Mouse (Mus musculus) gastrocnemius, adult 8-10 months (tissue): Measurements from ENCODE around the gene Prkcg. TPM values are rescaled to one million over a fixed set of nuclear protein-coding genes. Genes with fewer than 3 reads are reported as not detected.
A peak's percentile ranks its signal among the peaks of the same experiment; 100 is the strongest.

Experiments used
- DNase-seq, 2 experiments: peaks; one replicate each; pipeline ENCODE4 v3.0.0; 2022; ENCODE audit warnings: low spot score in 2 of 2
- total RNA-seq, 4 experiments: library from RNA; stranded (reverse); gene quantifications; 2 replicates each; pipeline ENCODE4 v1.2.4; 2022

Gene Prkcg
- total RNA-seq, 4 experiments from 2014 or later: 0.29 to 0.94 (median 0.67) TPM

DNA sequence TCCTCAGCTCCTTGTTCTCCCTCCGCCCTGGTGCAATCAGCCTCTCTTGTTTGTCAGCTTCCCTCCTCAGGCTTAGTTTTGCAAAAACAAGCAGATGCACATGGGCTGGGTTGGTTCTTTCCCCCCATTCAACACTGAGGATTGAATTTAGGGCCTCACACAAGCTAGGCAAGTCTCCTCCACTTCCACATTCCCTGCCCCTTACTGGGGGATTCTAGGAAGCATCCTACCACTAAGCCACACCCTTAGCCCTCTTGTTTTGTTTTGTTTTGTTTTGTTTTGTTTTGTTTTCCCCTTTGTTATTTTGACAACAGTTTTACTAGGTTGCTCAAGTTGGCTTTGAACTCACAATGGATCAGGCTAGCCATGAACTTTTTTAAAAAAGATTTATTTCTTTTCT is 71.7 kb downstream of the Prkcg start:
- no peak for DNase-seq

- DNase-seq: no peak
Measured at GRCm38 (mm10) chr7:3365547-3366279, 76.7 kb downstream of the Prkcg start.

- no peak for DNase-seq
Measured at GRCm38 (mm10) chr7:3366705-3367516, 77.9 kb downstream of the Prkcg start.

DNA sequence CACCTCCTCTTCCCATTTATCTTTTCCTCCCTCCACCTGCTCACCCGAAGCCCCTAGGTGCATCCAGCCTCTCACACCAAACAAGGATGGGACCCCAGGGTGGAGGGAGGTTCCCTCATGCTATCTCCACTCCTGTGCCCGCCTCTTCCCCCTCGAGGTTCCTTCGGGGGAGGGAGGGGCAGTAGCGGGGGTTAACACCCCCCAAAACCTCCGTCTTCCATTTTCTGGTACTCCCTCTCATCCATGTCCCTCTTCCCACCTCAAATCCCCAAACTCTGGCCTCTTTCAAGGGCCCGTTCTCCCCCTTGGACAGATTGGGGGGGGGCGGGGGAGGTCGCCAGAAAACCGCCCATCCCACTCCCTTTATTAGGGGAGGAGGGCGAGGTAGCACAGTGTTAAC is 78.6 kb downstream of the Prkcg start:
- no peak for DNase-seq

DNA sequence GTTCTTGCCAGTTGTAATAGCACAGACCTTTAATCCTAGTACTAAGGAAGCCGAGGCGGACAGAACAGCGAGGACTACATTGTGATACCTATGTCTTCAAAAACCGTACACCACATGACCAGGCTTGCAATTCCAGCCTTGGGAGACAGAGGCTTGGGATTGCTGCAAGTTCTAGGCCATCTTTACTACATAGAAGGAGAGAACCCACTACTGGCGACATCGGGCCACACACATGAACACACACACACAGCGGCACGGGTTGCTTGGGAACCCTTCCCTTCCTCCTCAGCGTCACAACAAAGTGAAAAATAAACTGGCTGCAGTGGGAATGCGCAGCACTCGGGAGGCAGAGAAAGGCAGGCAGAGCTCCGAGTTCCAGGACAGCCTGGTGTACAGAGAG is 79.3 kb downstream of the Prkcg start:
- no peak for DNase-seq

DNA sequence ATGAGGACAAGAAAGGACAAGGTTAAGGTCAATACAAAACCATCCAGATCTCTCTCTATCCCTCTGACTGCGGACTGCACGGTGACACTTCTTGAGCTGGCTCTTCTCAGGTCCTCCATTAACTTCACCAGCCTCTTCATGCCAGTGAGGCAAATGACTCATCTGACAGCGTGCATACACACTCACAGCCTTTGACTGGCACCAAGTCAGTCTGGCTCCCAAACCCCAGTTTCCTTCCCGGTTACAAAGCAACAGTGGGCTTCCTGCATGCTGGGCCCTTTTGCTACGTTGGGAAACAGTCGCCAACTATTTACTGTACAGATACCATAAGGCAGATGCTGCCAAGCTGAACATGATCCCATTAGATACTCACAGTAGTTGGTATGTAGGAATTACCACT is 80.2 kb downstream of the Prkcg start:
- DNase-seq: no peak

DNA sequence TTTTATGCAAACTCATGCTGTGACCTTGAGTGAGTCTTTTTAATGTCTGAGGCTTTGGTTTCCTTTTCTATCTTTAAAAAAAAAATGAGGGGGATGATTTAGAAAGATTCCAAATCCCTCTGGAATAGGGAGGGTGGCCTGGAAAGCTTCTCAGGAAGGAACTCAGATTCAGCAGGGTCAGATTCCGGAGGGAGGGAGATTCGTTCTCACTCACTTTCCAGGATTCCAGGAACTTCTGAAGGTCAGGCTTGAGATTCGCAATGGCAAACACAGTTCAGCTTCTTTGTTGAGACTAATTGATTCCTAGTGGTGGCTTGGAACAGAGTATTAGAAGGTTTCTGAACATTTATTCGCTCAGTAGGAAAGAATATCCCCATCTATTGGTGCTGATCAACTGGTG is 81.4 kb downstream of the Prkcg start:
- no peak for DNase-seq

GRCm38 (mm10) chr7:3372376-3372775 is 83.4 kb downstream of the Prkcg start:
- no peak for DNase-seq

DNA sequence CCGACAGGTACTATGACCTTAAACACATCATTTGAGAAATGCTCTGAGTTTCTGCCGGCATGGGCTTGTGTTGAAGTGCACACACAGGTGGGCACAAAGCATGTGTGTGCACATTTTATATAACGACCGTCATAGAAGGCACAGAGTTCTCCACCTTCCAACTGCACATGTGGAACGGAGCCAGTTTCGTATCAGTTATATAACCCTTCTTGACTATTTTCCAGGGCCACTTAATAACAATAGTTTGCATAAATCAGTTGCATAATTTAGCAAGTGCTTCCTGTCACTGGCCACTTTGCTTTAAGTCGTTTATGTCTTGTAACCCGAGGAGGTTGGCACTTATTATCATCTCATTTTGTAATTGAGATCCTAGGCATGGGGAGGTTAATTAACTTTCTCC is 84.8 kb downstream of the Prkcg start:
- DNase-seq: no peak

GRCm38 (mm10) chr7:3376831-3377230 is 87.9 kb downstream of the Prkcg start:
- DNase-seq: peak; percentile 51 to 55

Other genes starting within 250 kb of the Prkcg start
- gene AU018091, start 120.0 kb upstream of the Prkcg start, total RNA-seq: not detected
- not detected for gene Nlrp12, start 39.4 kb upstream of the Prkcg start, total RNA-seq
- gene Myadm, start 99 bp upstream of the Prkcg start, total RNA-seq: 10 to 100 TPM; 11.7 to 19.2 (median 14.7) TPM
- 10 to 100 TPM in 3 of 4 experiments, 1 to 10 TPM in 1; 8.5 to 16.4 (median 13.6) TPM for gene Cacng7, start 43.8 kb downstream of the Prkcg start, total RNA-seq
- not detected for gene Cacng8, start 101.5 kb downstream of the Prkcg start, total RNA-seq
- 100 to 1,000 TPM; 113 to 158 (median 136) TPM for gene Cacng6, start 135.0 kb downstream of the Prkcg start, total RNA-seq
- not detected for gene Tarm1, start 213.4 kb downstream of the Prkcg start, total RNA-seq